Mouse (Mus musculus) gastrocnemius, adult 2 months (tissue): Measurements from ENCODE around the gene Tnks1bp1. TPM values are rescaled to one million over a fixed set of nuclear protein-coding genes. Genes with fewer than 3 reads are reported as not detected.

Source experiments
- DNase-seq: peaks from one replicate; pipeline ENCODE4 v3.0.0; 2022
- H3K27ac ChIP-seq: fragments of 200-600 bp; 2 replicates; pipeline ENCODE4 v1.8.1; 2022; ENCODE audit warnings: mild to moderate bottlenecking
- H3K4me3 ChIP-seq: fragments of 200-600 bp; 2 replicates; pipeline ENCODE4 v1.8.1; 2022; ENCODE audit warnings: mild to moderate bottlenecking, moderate library complexity
- CTCF ChIP-seq: fragments of 200-600 bp; IDR thresholded peaks from 2 replicates; pipeline ENCODE4 v1.8.1; 2022; ENCODE audit warnings: antibody characterized with exemption, mild to moderate bottlenecking, moderate library complexity
- intact Hi-C: fragments of 180-260 bp; cut with DNase I; formaldehyde crosslinking; loops from one replicate; pipeline ENCODE4 v1.15.1; 2025
- total RNA-seq, 2 experiments: library from RNA; stranded (reverse); gene quantifications; 2 replicates each; pipeline ENCODE4 v1.2.3; 2021

Tnks1bp1 gene
- total RNA-seq, 2 experiments from 2014 or later = 23.3 to 29.7 TPM

- no peak for TF ChIP-seq CTCF
- Histone ChIP-seq H3K27ac (no peak overlapping the region), H3K4me3 (no peak overlapping the region)
- no peak for DNase-seq
- intact Hi-C loops = no loop called here
These were observed 57.7 kb downstream of the Tnks1bp1 start for GRCm38 (mm10) chr2:85105426-85106013.

- intact Hi-C loops = no loop called here
- no peak overlapping the region for H3K27ac ChIP-seq
- no peak for DNase-seq
- no peak overlapping the region for H3K4me3 ChIP-seq
- TF ChIP-seq CTCF = no peak
These were observed 58.4 kb downstream of the Tnks1bp1 start for GRCm38 (mm10) chr2:85106068-85106790.

GRCm38 (mm10) chr2:85106941-85107340 is 59.1 kb downstream of the Tnks1bp1 start:
- no peak overlapping the region for H3K4me3 ChIP-seq
- H3K27ac ChIP-seq = no peak overlapping the region
- no peak for DNase-seq
- intact Hi-C loops = no loop called here
- no peak for TF ChIP-seq CTCF

GRCm38 (mm10) chr2:85110288-85110875 is 62.6 kb downstream of the Tnks1bp1 start:
- no peak for TF ChIP-seq CTCF
- intact Hi-C loops = no loop called here
- no peak for DNase-seq
- Histone ChIP-seq H3K27ac (no peak overlapping the region), H3K4me3 (no peak overlapping the region)

Other genes starting within 250 kb of the Tnks1bp1 start
- 1 to 10 TPM; 2.0 to 3.8 TPM for gene Ube2l6, start 249.2 kb upstream of the Tnks1bp1 start, total RNA-seq
- gene Smtnl1, start 225.4 kb upstream of the Tnks1bp1 start, total RNA-seq = 100 to 1,000 TPM in 1 of 2 experiments, 10 to 100 TPM in 1; 53.0 to 125 TPM
- gene Timm10, start 221.0 kb upstream of the Tnks1bp1 start, total RNA-seq = 10 to 100 TPM; 42.0 to 57.7 TPM
- gene Slc43a1, start 209.2 kb upstream of the Tnks1bp1 start, total RNA-seq = 10 to 100 TPM in 1 of 2 experiments, 1 to 10 TPM in 1; 6.3 to 11.6 TPM
- gene Rtn4rl2, start 161.3 kb upstream of the Tnks1bp1 start, total RNA-seq = under 1 TPM; 0.28 to 0.41 TPM
- gene Slc43a3, start 111.4 kb upstream of the Tnks1bp1 start, total RNA-seq = 10 to 100 TPM; 26.4 to 30.2 TPM
- gene Prg2, start 67.6 kb upstream of the Tnks1bp1 start, total RNA-seq = not detected
- gene Prg3, start 59.8 kb upstream of the Tnks1bp1 start, total RNA-seq = not detected
- 10 to 100 TPM; 28.5 to 30.8 TPM for gene Ssrp1, start 10.8 kb upstream of the Tnks1bp1 start, total RNA-seq
- gene P2rx3, start 10.6 kb upstream of the Tnks1bp1 start, total RNA-seq = under 1 TPM; 0.36 to 0.59 TPM
- 1 to 10 TPM; 2.5 to 5.6 TPM for gene Aplnr, start 88.2 kb downstream of the Tnks1bp1 start, total RNA-seq
- 1 to 10 TPM in 1 of 2 experiments, under 1 TPM in 1; 0.56 to 1.1 TPM for gene Lrrc55, start 149.2 kb downstream of the Tnks1bp1 start, total RNA-seq